Mouse (Mus musculus) cerebellum, adult (tissue): Measurements from ENCODE around the gene Ifi209.
"Not testable (repeated sequence)": the region's sequence is repeated elsewhere in the genome, so short reads cannot be mapped to it uniquely, and the experiment has no call there.

ENCODE experiments used
- ATAC-seq: cut with Nextera tagmentation; 2 replicates; pipeline ENCODE4 v1.9.2; 2017; ENCODE audit warnings: mild to moderate bottlenecking, moderate library complexity, mixed read lengths; ENCODE audit not compliant: insufficient number of reproducible peaks, low FRiP score, low TSS enrichment

The Ifi209 gene

GRCm38 (mm10) chr1:173630622-173631021 lies at the start of gene Ifi209:
TSS of gene Ifi209 (plus strand) at chr1:173630917.
- ATAC-seq = not testable (repeated sequence)

- ATAC-seq = not testable (repeated sequence)
These were observed 41.0 kb upstream of the Ifi209 start for GRCm38 (mm10) chr1:173589698-173590097.

GRCm38 (mm10) chr1:173598838-173599494 lies 31.8 kb upstream of the Ifi209 start, which contains the start of gene Ifi213:
TSS of gene Ifi213 (minus strand) at chr1:173599274.
- ATAC-seq = not testable (repeated sequence)

GRCm38 (mm10) chr1:173610291-173610690 lies 20.4 kb upstream of the Ifi209 start:
- not testable (repeated sequence) for ATAC-seq

GRCm38 (mm10) chr1:173622216-173622615 lies 8.5 kb upstream of the Ifi209 start:
- not testable (repeated sequence) for ATAC-seq

GRCm38 (mm10) chr1:173624052-173624451 lies 6.7 kb upstream of the Ifi209 start:
- no peak for ATAC-seq

- ATAC-seq = no peak
These were observed 4.0 kb upstream of the Ifi209 start for GRCm38 (mm10) chr1:173626686-173627085.

- ATAC-seq = no peak
These were observed 3.4 kb downstream of the Ifi209 start for GRCm38 (mm10) chr1:173633969-173634645.

GRCm38 (mm10) chr1:173645393-173645792 lies 14.7 kb downstream of the Ifi209 start:
- ATAC-seq = no peak

GRCm38 (mm10) chr1:173657973-173658372 lies 27.3 kb downstream of the Ifi209 start:
- ATAC-seq = no peak

GRCm38 (mm10) chr1:173673458-173674097 lies 42.9 kb downstream of the Ifi209 start, which contains the start of gene Ifi208:
TSS of gene Ifi208 (plus strand) at chr1:173673675.
- ATAC-seq = not testable (repeated sequence)

GRCm38 (mm10) chr1:173678605-173679004 lies 47.9 kb downstream of the Ifi209 start:
- not testable (repeated sequence) for ATAC-seq

GRCm38 (mm10) chr1:173694270-173694669 lies 63.6 kb downstream of the Ifi209 start:
- no peak for ATAC-seq
